Mouse (Mus musculus) forebrain, embryonic 10.5 days (tissue): Measurements from ENCODE around the gene Slc17a8. TPM values are rescaled to one million over a fixed set of nuclear protein-coding genes. Genes with fewer than 3 reads are reported as not detected.
"Not testable (repeated sequence)": the region's sequence is repeated elsewhere in the genome, so short reads cannot be mapped to it uniquely, and the experiment has no call there.

Experiments used
- DNase-seq: peaks from one replicate; pipeline ENCODE4 v3.0.0-alpha.2; 2017; ENCODE audit warnings: low spot score; ENCODE audit errors: extremely low spot score
- H3K27ac ChIP-seq: fragments of 300-500 bp; sonication (generic); 2 replicates; pipeline ENCODE4 v1.5.1; 2016; ENCODE audit warnings: mild to moderate bottlenecking
- H3K27me3 ChIP-seq: fragments of 300-500 bp; sonication (generic); 2 replicates; pipeline ENCODE4 v1.6.1; 2016; ENCODE audit warnings: mild to moderate bottlenecking; ENCODE audit not compliant: poor library complexity, severe bottlenecking
- H3K36me3 ChIP-seq: fragments of 300-500 bp; sonication (generic); replicated peaks from 2 replicates; pipeline ENCODE4 v1.6.1; 2016; ENCODE audit warnings: mild to moderate bottlenecking, moderate library complexity
- H3K4me1 ChIP-seq: fragments of 300-500 bp; sonication (generic); 2 replicates; pipeline ENCODE4 v1.6.1; 2016
- H3K4me3 ChIP-seq: fragments of 300-500 bp; sonication (generic); 2 replicates; pipeline ENCODE4 v1.5.1; 2016; ENCODE audit warnings: mild to moderate bottlenecking, moderate library complexity
- H3K9me3 ChIP-seq: fragments of 300-500 bp; sonication (generic); 2 replicates; pipeline ENCODE4 v1.6.1; 2016; ENCODE audit warnings: mild to moderate bottlenecking, moderate library complexity
- WGBS: fragments of 180-500 bp; shearing (Covaris S2); methylation state at CpG from one replicate; pipeline ENCODE4 v1.1.7; 2016; 5-methylcytosine and 5-hydroxymethylcytosine counted together
- polyA plus RNA-seq: library from polyadenylated mRNA; unstranded; fragments of >200 nt; fragmentation: Nextera tagmentation; extraction: Ambion mirVana; gene quantifications from 2 replicates; pipeline ENCODE4 v1.2.1, GENCODE M21; 2016

Gene Slc17a8
- polyA plus RNA-seq, result 0.07 TPM in 1 of 2 replicates, not detected in the other

GRCm38 (mm10) chr10:89621129-89621528, at the start of gene Slc17a8:
Gene Slc17a8 (minus strand): TSS chr10:89621253.
- 18% methylated on average over 7 of the region's 7 CpGs for WGBS
- no peaks in the 10 kb centered on the region for H3K36me3 ChIP-seq
- peaks cover 9% of the 10 kb centered on the region; the same call in 1 of the 2 replicates for H3K27me3 ChIP-seq
- H3K4me3 ChIP-seq, result no peak within 1 kb of the TSS
- no peak for DNase-seq
- no peaks in the 10 kb centered on the region for H3K9me3 ChIP-seq
- no peak within 1 kb of the TSS for H3K27ac ChIP-seq
- peaks cover 6% of the 10 kb centered on the region; the same call in 1 of the 2 replicates for H3K4me1 ChIP-seq

- H3K4me1 ChIP-seq, result not testable (repeated sequence)
Measured at GRCm38 (mm10) chr10:89670371-89670770, 49.3 kb upstream of the Slc17a8 start.

GRCm38 (mm10) chr10:89667571-89667970, 46.5 kb upstream of the Slc17a8 start:
- H3K27me3 ChIP-seq, result no peaks in the 10 kb centered on the region
- peaks cover 30% of the 10 kb centered on the region for H3K36me3 ChIP-seq
- H3K9me3 ChIP-seq, result no peaks in the 10 kb centered on the region
- no peaks in the 10 kb centered on the region for H3K4me1 ChIP-seq
- H3K27ac ChIP-seq, result no peak overlapping the region
- H3K4me3 ChIP-seq, result no peak overlapping the region
- 87% methylated on average over 7 of the region's 7 CpGs for WGBS
- no peak for DNase-seq

More at GRCm38 (mm10) chr10:89670371-89670770, 49.3 kb upstream of the Slc17a8 start:
- not testable (repeated sequence) for DNase-seq, H3K9me3 ChIP-seq, H3K27ac ChIP-seq, H3K4me3 ChIP-seq, H3K27me3 ChIP-seq
- 98% methylated on average over 5 of the region's 5 CpGs for WGBS
- H3K36me3 ChIP-seq, result peaks cover 24% of the 10 kb centered on the region

- H3K27me3 ChIP-seq, result no peaks in the 10 kb centered on the region
- DNase-seq, result no peak
- no peaks in the 10 kb centered on the region for H3K9me3 ChIP-seq
- 97% methylated on average over 9 of the region's 9 CpGs for WGBS
- peaks cover 42% of the 10 kb centered on the region for H3K36me3 ChIP-seq
- H3K27ac ChIP-seq, result no peak overlapping the region
- H3K4me1 ChIP-seq, result no peaks in the 10 kb centered on the region
- H3K4me3 ChIP-seq, result no peak overlapping the region
Measured at GRCm38 (mm10) chr10:89665679-89666078, 44.6 kb upstream of the Slc17a8 start.

GRCm38 (mm10) chr10:89664977-89665645, 44.1 kb upstream of the Slc17a8 start:
- H3K27me3 ChIP-seq, result no peaks in the 10 kb centered on the region
- H3K27ac ChIP-seq, result no peak overlapping the region
- peaks cover 43% of the 10 kb centered on the region for H3K36me3 ChIP-seq
- 96% methylated on average over 8 of the region's 8 CpGs for WGBS
- no peaks in the 10 kb centered on the region for H3K4me1 ChIP-seq
- DNase-seq, result no peak
- no peak overlapping the region for H3K4me3 ChIP-seq
- H3K9me3 ChIP-seq, result no peaks in the 10 kb centered on the region

- no peaks in the 10 kb centered on the region for H3K4me1 ChIP-seq
- no peaks in the 10 kb centered on the region for H3K9me3 ChIP-seq
- H3K4me3 ChIP-seq, result no peak overlapping the region
- no peak for DNase-seq
- 95% methylated on average over 5 of the region's 5 CpGs for WGBS
- H3K27me3 ChIP-seq, result no peaks in the 10 kb centered on the region
- no peak overlapping the region for H3K27ac ChIP-seq
- peaks cover 88% of the 10 kb centered on the region for H3K36me3 ChIP-seq
Measured at GRCm38 (mm10) chr10:89656366-89656765, 35.3 kb upstream of the Slc17a8 start.

- no peak overlapping the region for H3K4me3 ChIP-seq
- WGBS, result 92% methylated on average over 8 of the region's 8 CpGs
- H3K9me3 ChIP-seq, result no peaks in the 10 kb centered on the region
- H3K36me3 ChIP-seq, result peaks cover 90% of the 10 kb centered on the region
- no peaks in the 10 kb centered on the region for H3K4me1 ChIP-seq
- DNase-seq, result no peak
- H3K27ac ChIP-seq, result no peak overlapping the region
- H3K27me3 ChIP-seq, result no peaks in the 10 kb centered on the region
Measured at GRCm38 (mm10) chr10:89652912-89653311, 31.9 kb upstream of the Slc17a8 start.

GRCm38 (mm10) chr10:89651691-89652090, 30.6 kb upstream of the Slc17a8 start:
- WGBS, result 96% methylated on average over 1 of the region's 1 CpGs
- H3K36me3 ChIP-seq, result peaks cover 85% of the 10 kb centered on the region

GRCm38 (mm10) chr10:89646918-89647317, 25.9 kb upstream of the Slc17a8 start:
- no peak overlapping the region for H3K27ac ChIP-seq
- 97% methylated on average over 9 of the region's 9 CpGs for WGBS
- DNase-seq, result no peak
- peaks cover 86% of the 10 kb centered on the region for H3K36me3 ChIP-seq
- H3K27me3 ChIP-seq, result no peaks in the 10 kb centered on the region
- no peak overlapping the region for H3K4me3 ChIP-seq
- no peaks in the 10 kb centered on the region for H3K9me3 ChIP-seq
- no peaks in the 10 kb centered on the region for H3K4me1 ChIP-seq

More at GRCm38 (mm10) chr10:89651691-89652090, 30.6 kb upstream of the Slc17a8 start:
- no peaks in the 10 kb centered on the region for H3K27me3 ChIP-seq
- no peak for DNase-seq
- H3K9me3 ChIP-seq, result no peaks in the 10 kb centered on the region
- H3K4me1 ChIP-seq, result no peaks in the 10 kb centered on the region
- no peak overlapping the region for H3K27ac ChIP-seq
- H3K4me3 ChIP-seq, result no peak overlapping the region

GRCm38 (mm10) chr10:89637001-89637400, 15.9 kb upstream of the Slc17a8 start:
- Histone ChIP-seq H3K27ac (no peak overlapping the region), H3K9me3 (no peaks in the 10 kb centered on the region), H3K4me3 (no peak overlapping the region), H3K27me3 (no peaks in the 10 kb centered on the region), H3K36me3 (peaks cover 38% of the 10 kb centered on the region), H3K4me1 (no peaks in the 10 kb centered on the region)
- no peak for DNase-seq
- 91% methylated on average over 3 of the region's 3 CpGs for WGBS

- 89% methylated on average over 5 of the region's 5 CpGs for WGBS
Measured at GRCm38 (mm10) chr10:89635018-89635417, 14.0 kb upstream of the Slc17a8 start.

GRCm38 (mm10) chr10:89633736-89634426, 12.8 kb upstream of the Slc17a8 start:
- Histone ChIP-seq H3K4me3 (no peak overlapping the region), H3K27ac (no peak overlapping the region), H3K9me3 (no peaks in the 10 kb centered on the region), H3K4me1 (no peaks in the 10 kb centered on the region), H3K36me3 (peaks cover 7% of the 10 kb centered on the region), H3K27me3 (peaks cover 9% of the 10 kb centered on the region; the same call in 1 of the 2 replicates)
- DNase-seq, result no peak
- WGBS, result 92% methylated on average over 7 of the region's 7 CpGs

More at GRCm38 (mm10) chr10:89635018-89635417, 14.0 kb upstream of the Slc17a8 start:
- DNase-seq, result no peak
- H3K27me3 ChIP-seq, result no peaks in the 10 kb centered on the region
- no peak overlapping the region for H3K4me3 ChIP-seq
- no peaks in the 10 kb centered on the region for H3K9me3 ChIP-seq
- H3K4me1 ChIP-seq, result no peaks in the 10 kb centered on the region
- peaks cover 18% of the 10 kb centered on the region for H3K36me3 ChIP-seq
- H3K27ac ChIP-seq, result no peak overlapping the region

- Histone ChIP-seq H3K27ac (no peak overlapping the region), H3K4me3 (no peak overlapping the region), H3K27me3 (peaks cover 10% of the 10 kb centered on the region; the same call in 1 of the 2 replicates), H3K4me1 (no peaks in the 10 kb centered on the region), H3K9me3 (no peaks in the 10 kb centered on the region), H3K36me3 (no peaks in the 10 kb centered on the region)
- 92% methylated on average over 4 of the region's 4 CpGs for WGBS
- no peak for DNase-seq
Measured at GRCm38 (mm10) chr10:89633121-89633520, 12.1 kb upstream of the Slc17a8 start.
